Mouse (Mus musculus) naive thymus-derived CD4-positive, alpha-beta T cell, adult 5 months (primary cell): ENCODE results near the gene Gpc6. TPM values are rescaled to one million over a fixed set of nuclear protein-coding genes. Genes with fewer than 3 reads are reported as not detected.

Source experiments
- polyA plus RNA-seq: library from polyadenylated mRNA; unstranded; fragments of 100-300 nt; shearing (Covaris generic); gene quantifications from one replicate; pipeline ENCODE4 v1.2.1, GENCODE M21; 2017

Gpc6 gene
- polyA plus RNA-seq: not detected

DNA sequence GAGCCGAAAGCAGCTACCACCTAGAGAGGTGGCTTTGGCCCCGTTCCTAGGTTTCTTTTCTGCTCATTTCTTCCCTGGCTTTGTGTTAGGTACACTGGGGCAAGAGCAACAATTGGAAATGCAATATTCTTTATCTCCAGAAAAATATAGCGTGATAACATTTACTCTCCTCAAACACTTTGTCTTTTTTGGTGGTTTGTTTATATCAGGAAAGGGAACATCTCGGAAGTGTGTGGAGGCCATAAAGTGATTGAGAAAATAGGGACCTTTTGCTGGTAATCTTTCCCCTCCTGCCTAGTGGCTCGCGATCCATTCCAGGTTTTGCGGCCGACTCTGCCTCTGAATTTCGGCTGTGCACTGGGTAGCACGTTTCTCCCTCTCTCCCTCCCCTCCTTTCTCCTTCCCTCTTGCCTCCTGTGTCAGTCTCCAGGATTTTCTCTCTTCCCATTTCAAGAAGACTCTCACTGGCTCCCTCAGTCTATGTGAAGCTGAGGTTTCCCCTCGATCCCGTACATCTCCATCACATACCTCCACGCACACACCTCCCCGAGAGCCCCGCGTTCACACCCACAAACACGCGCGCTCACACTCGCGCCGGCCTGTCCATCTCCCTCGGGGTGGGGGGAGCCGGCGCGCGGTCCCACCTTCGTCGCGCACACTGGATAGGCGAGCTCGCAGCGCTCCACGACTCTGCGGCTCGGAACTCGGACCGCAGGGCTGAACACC is at the start of gene Gpc6:
Gene Gpc6, plus strand, starts transcription at position 440 of the 726 bp plus-strand sequence.

